Mouse (Mus musculus) lung, postnatal 25 days (tissue): ENCODE measurements at regions not wholly inside any gene's neighbourhood (a gene's known extent, or its start where the extent isn't known, plus 50 kb on each side); places are given as distances from the start of the nearest gene placed in this dataset.

Experiments
- DNase-seq: peaks from one replicate; pipeline ENCODE4 v3.0.0; 2022; ENCODE audit warnings: low spot score

- DNase-seq = no peak
These were observed 149.9 kb downstream of the Kdr start for GRCm38 (mm10) chr5:75828332-75828731.

- DNase-seq = peak; percentile 41
These were observed 151.8 kb downstream of the Kdr start for GRCm38 (mm10) chr5:75826283-75827098.

- DNase-seq = no peak
These were observed 152.7 kb downstream of the Kdr start for GRCm38 (mm10) chr5:75825576-75825975.

GRCm38 (mm10) chr5:75824660-75825059, 153.6 kb downstream of the Kdr start:
- DNase-seq = no peak

GRCm38 (mm10) chr5:75823646-75824045, 154.6 kb downstream of the Kdr start:
- no peak for DNase-seq

- no peak for DNase-seq
These were observed 160.9 kb downstream of the Kdr start for GRCm38 (mm10) chr5:75817396-75817795.

- no peak for DNase-seq
These were observed 163.8 kb downstream of the Kdr start for GRCm38 (mm10) chr5:75814393-75814984.

- no peak for DNase-seq
These were observed 165.6 kb downstream of the Kdr start for GRCm38 (mm10) chr5:75812686-75813085.

GRCm38 (mm10) chr5:75808551-75809332, 169.5 kb downstream of the Kdr start:
- DNase-seq = no peak

- no peak for DNase-seq
These were observed 173.2 kb downstream of the Kdr start for GRCm38 (mm10) chr5:75805011-75805410.

- no peak for DNase-seq
These were observed 173.9 kb downstream of the Kdr start for GRCm38 (mm10) chr5:75804340-75804739.

- DNase-seq = no peak
These were observed 175.2 kb downstream of the Kdr start for GRCm38 (mm10) chr5:75803012-75803411.

GRCm38 (mm10) chr5:75800040-75800989, 177.9 kb downstream of the Kdr start:
- DNase-seq = no peak

- DNase-seq = no peak
These were observed 178.6 kb downstream of the Kdr start for GRCm38 (mm10) chr5:75799627-75800026.

GRCm38 (mm10) chr5:75793184-75793583, 185.1 kb downstream of the Kdr start:
- DNase-seq = no peak

- peak; percentile 10 for DNase-seq
These were observed 186.5 kb downstream of the Kdr start for GRCm38 (mm10) chr5:75791738-75792137.

- no peak for DNase-seq
These were observed 190.2 kb downstream of the Kdr start for GRCm38 (mm10) chr5:75788087-75788486.

- no peak for DNase-seq
These were observed 192.1 kb downstream of the Kdr start for GRCm38 (mm10) chr5:75786196-75786595.

- DNase-seq = no peak
These were observed 193.2 kb downstream of the Kdr start for GRCm38 (mm10) chr5:75784998-75785593.

GRCm38 (mm10) chr5:75770592-75770991, 195.9 kb downstream of the Kit start:
- no peak for DNase-seq

- no peak for DNase-seq
These were observed 192.5 kb downstream of the Kit start for GRCm38 (mm10) chr5:75767213-75767612.
